Mouse (Mus musculus) CH12.LX (cell line): ENCODE measurements around the gene Grk4.

Experiments used
- CHD1 ChIP-seq: IDR thresholded peaks from 2 replicates; pipeline ENCODE4 v1.6.1; 2012; ENCODE audit warnings: low read depth, low read length, improper control_type of control experiment, inconsistent platforms
- CHD2 ChIP-seq: IDR thresholded peaks from 2 replicates; pipeline ENCODE4 v1.6.1; 2011; ENCODE audit warnings: low read length, improper control_type of control experiment
- CTCF ChIP-seq, 2 experiments: IDR thresholded peaks in 1 of 2; conservative IDR thresholded peaks in 1 of 2; 2 replicates each; pipeline ENCODE4 v1.5.1; 2011 to 2012; ENCODE audit warnings: low read depth in 2 of 2, low read length in 2 of 2, improper control_type of control experiment in 1 of 2, inconsistent platforms in 1 of 2, mild to moderate bottlenecking in 1 of 2, moderate library complexity in 1 of 2
- E2F4 ChIP-seq: IDR thresholded peaks from 2 replicates; pipeline ENCODE4 v1.6.1; 2011; ENCODE audit warnings: low read depth, low read length, improper control_type of control experiment; ENCODE audit not compliant: insufficient replicate concordance
- EP300 ChIP-seq: IDR thresholded peaks from 2 replicates; pipeline ENCODE4 v1.6.1; 2011; ENCODE audit warnings: low read length, improper control_type of control experiment
- MAZ ChIP-seq: IDR thresholded peaks from 2 replicates; pipeline ENCODE4 v1.6.1; 2012; ENCODE audit warnings: low read depth, mild to moderate bottlenecking, inconsistent platforms, low read length, improper control_type of control experiment, moderate library complexity
- NRF1 ChIP-seq: IDR thresholded peaks from 2 replicates; pipeline ENCODE4 v1.6.1; 2014; ENCODE audit warnings: low read depth, mild to moderate bottlenecking, inconsistent platforms, low read length, improper control_type of control experiment, moderate library complexity
- PAX5 ChIP-seq: IDR thresholded peaks from 2 replicates; pipeline ENCODE4 v1.6.1; 2012; ENCODE audit warnings: low read length, inconsistent platforms, mixed read lengths
- POLR2A ChIP-seq: IDR thresholded peaks from 2 replicates; pipeline ENCODE4 v1.6.1; 2011; ENCODE audit warnings: low read depth, mild to moderate bottlenecking, improper control_type of control experiment, low read length
- UBTF ChIP-seq: IDR thresholded peaks from 2 replicates; pipeline ENCODE4 v1.6.1; 2012; ENCODE audit warnings: low read depth, mild to moderate bottlenecking, inconsistent platforms, low read length, improper control_type of control experiment, moderate library complexity
- ZMIZ1 ChIP-seq: IDR thresholded peaks from 2 replicates; pipeline ENCODE4 v1.6.1; 2012; ENCODE audit warnings: low read depth, mild to moderate bottlenecking, inconsistent platforms, low read length, improper control_type of control experiment

DNA sequence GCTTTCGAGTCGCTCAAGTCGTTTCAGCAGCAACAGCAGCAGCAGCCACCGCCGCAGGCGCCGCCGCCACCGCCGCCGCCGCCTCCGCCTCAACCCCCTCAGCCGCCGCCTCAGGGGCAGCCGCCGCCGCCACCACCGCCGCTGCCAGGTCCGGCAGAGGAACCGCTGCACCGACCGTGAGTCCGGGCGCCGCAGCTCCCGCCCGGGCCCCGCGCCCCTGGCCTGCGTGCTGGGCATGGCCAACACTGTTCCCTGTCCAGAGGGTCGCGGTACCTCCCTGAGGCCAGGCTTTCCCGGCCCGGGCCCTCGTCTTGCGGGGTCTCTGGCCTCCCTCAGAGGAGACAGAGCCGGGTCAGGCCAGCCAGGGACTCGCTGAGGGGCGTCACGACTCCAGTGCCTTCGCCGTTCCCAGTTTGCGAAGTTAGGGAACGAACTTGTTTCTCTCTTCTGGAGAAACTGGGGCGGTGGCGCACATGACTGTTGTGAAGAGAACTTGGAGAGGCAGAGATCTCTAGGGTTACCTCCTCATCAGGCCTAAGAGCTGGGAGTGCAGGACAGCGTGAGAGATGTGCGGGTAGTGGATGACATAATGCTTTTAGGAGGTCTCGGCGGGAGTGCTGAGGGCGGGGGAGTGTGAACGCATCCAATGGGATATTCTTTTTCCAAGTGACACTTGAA is 101.9 kb downstream of the Grk4 start:
- TF ChIP-seq POLR2A (no peak), ZMIZ1 (no peak), CTCF (conservative IDR thresholded peaks at IDR 0.05 in 1 of 2, IDR thresholded peaks at IDR 0.05 in 1 of 2; ENCODE audit: low read depth in 2 of 2, low read length in 2 of 2) (no peak), PAX5 (no peak), EP300 (no peak), E2F4 (no peak), CHD2 (no peak), MAZ (no peak), NRF1 (no peak), UBTF (0 out of 2 replicates have a peak, but pooled peaks have one; percentile 22), CHD1 (no peak)
